Mouse (Mus musculus) intestine, postnatal 0 days (tissue): ENCODE measurements around the gene Camta1. TPM values are rescaled to one million over a fixed set of nuclear protein-coding genes. Genes with fewer than 3 reads are reported as not detected.

ENCODE experiments used
- ATAC-seq: fragments of 200-750 bp; cut with Nextera tagmentation; 2 replicates; pipeline ENCODE4 v1.8.0; 2017; ENCODE audit warnings: mild to moderate bottlenecking, moderate TSS enrichment, moderate library complexity
- H3K27ac ChIP-seq: fragments of 300-500 bp; sonication (generic); 2 replicates; pipeline ENCODE4 v1.5.1; 2014; ENCODE audit warnings: mild to moderate bottlenecking, low read depth, low read length, moderate library complexity
- H3K27me3 ChIP-seq: fragments of 300-500 bp; sonication (generic); replicated peaks from 2 replicates; pipeline ENCODE4 v1.6.1; 2014; ENCODE audit warnings: low read length, mixed read lengths; ENCODE audit not compliant: control insufficient read depth, insufficient read depth
- H3K36me3 ChIP-seq: fragments of 300-500 bp; sonication (generic); 2 replicates; pipeline ENCODE4 v1.6.1; 2014; ENCODE audit warnings: mild to moderate bottlenecking, moderate library complexity; ENCODE audit not compliant: control insufficient read depth, insufficient read depth
- H3K4me1 ChIP-seq: fragments of 300-500 bp; sonication (generic); replicated peaks from 2 replicates; pipeline ENCODE4 v1.6.1; 2014; ENCODE audit warnings: antibody characterized with exemption, low read length, mixed read lengths; ENCODE audit not compliant: control insufficient read depth, insufficient read depth
- H3K4me2 ChIP-seq: fragments of 300-500 bp; sonication (generic); replicated peaks from 2 replicates; pipeline ENCODE4 v1.6.1; 2014; ENCODE audit warnings: low read depth, mild to moderate bottlenecking, moderate library complexity
- H3K4me3 ChIP-seq: fragments of 300-500 bp; sonication (generic); 2 replicates; pipeline ENCODE4 v1.5.1; 2014; ENCODE audit warnings: low read depth, low read length
- H3K9ac ChIP-seq: fragments of 300-500 bp; sonication (generic); 2 replicates; pipeline ENCODE4 v1.6.1; 2014; ENCODE audit warnings: mild to moderate bottlenecking, low read depth, low read length
- H3K9me3 ChIP-seq: fragments of 300-500 bp; sonication (generic); 2 replicates; pipeline ENCODE4 v1.6.1; 2016; ENCODE audit warnings: mixed run types; ENCODE audit not compliant: control insufficient read depth
- CTCF ChIP-seq: sonication (generic); IDR thresholded peaks from 2 replicates; pipeline ENCODE4 v1.5.1; 2016; ENCODE audit warnings: low read depth, mild to moderate bottlenecking, control low read depth, antibody characterized with exemption, moderate library complexity
- WGBS: fragments of 180-500 bp; shearing (Covaris S2); extraction: QIAGEN DNeasy Blood & Tissue Kit; methylation state at CpG from one replicate; pipeline ENCODE4 v1.1.7; 2014; 5-methylcytosine and 5-hydroxymethylcytosine counted together
- polyA plus RNA-seq: library from polyadenylated mRNA; unstranded; fragments of >200 nt; fragmentation: Nextera tagmentation; extraction: Ambion mirVana; gene quantifications from 2 replicates; pipeline ENCODE4 v1.2.1, GENCODE M21; 2015

Camta1 gene
- polyA plus RNA-seq, 1 experiment from 2014 or later: 54.1 TPM

- Histone ChIP-seq H3K4me1 (no peaks in the 10 kb centered on the region), H3K36me3 (no peaks in the 10 kb centered on the region), H3K9me3 (no peaks in the 10 kb centered on the region), H3K27ac (no peak overlapping the region), H3K27me3 (no peaks in the 10 kb centered on the region), H3K4me3 (no peak overlapping the region), H3K9ac (no peak overlapping the region), H3K4me2 (no peak overlapping the region)
- WGBS: 23% methylated on average over 11 of the region's 11 CpGs
- no peak for ATAC-seq
- TF ChIP-seq CTCF: no peak
Measured at GRCm38 (mm10) chr4:151337543-151337942, 524.1 kb downstream of the Camta1 start.

- Histone ChIP-seq H3K9ac (no peak overlapping the region), H3K4me3 (no peak overlapping the region), H3K9me3 (no peaks in the 10 kb centered on the region), H3K4me1 (no peaks in the 10 kb centered on the region), H3K36me3 (no peaks in the 10 kb centered on the region), H3K27me3 (no peaks in the 10 kb centered on the region), H3K27ac (no peak overlapping the region), H3K4me2 (no peak overlapping the region)
- ATAC-seq: no peak
- TF ChIP-seq CTCF: no peak
- 81% methylated on average over 13 of the region's 13 CpGs for WGBS
Measured at GRCm38 (mm10) chr4:151336413-151336812, 525.3 kb downstream of the Camta1 start.

GRCm38 (mm10) chr4:151334951-151335742 lies 526.5 kb downstream of the Camta1 start:
- Histone ChIP-seq H3K9me3 (no peaks in the 10 kb centered on the region), H3K4me2 (no peak overlapping the region), H3K4me3 (no peak overlapping the region), H3K27me3 (no peaks in the 10 kb centered on the region), H3K36me3 (no peaks in the 10 kb centered on the region), H3K27ac (no peak overlapping the region), H3K9ac (no peak overlapping the region), H3K4me1 (no peaks in the 10 kb centered on the region)
- peak; percentile 92 for TF ChIP-seq CTCF
- WGBS: 40% methylated on average over 23 of the region's 23 CpGs
- ATAC-seq: no peak

GRCm38 (mm10) chr4:151332074-151332849 lies 529.4 kb downstream of the Camta1 start:
- H3K36me3 ChIP-seq: no peaks in the 10 kb centered on the region
- ATAC-seq: no peak
- H3K4me2 ChIP-seq: no peak overlapping the region
- H3K27ac ChIP-seq: no peak overlapping the region
- H3K4me3 ChIP-seq: no peak overlapping the region
- no peaks in the 10 kb centered on the region for H3K9me3 ChIP-seq
- no peak overlapping the region for H3K9ac ChIP-seq
- H3K27me3 ChIP-seq: no peaks in the 10 kb centered on the region
- no peaks in the 10 kb centered on the region for H3K4me1 ChIP-seq
- no peak for TF ChIP-seq CTCF
- WGBS: 81% methylated on average over 19 of the region's 19 CpGs

GRCm38 (mm10) chr4:151330983-151331382 lies 530.7 kb downstream of the Camta1 start:
- Histone ChIP-seq H3K27me3 (no peaks in the 10 kb centered on the region), H3K9ac (no peak overlapping the region), H3K27ac (no peak overlapping the region), H3K9me3 (no peaks in the 10 kb centered on the region), H3K4me3 (no peak overlapping the region), H3K4me2 (no peak overlapping the region), H3K36me3 (no peaks in the 10 kb centered on the region), H3K4me1 (no peaks in the 10 kb centered on the region)
- TF ChIP-seq CTCF: peak; percentile 50
- ATAC-seq: no peak
- WGBS: 61% methylated on average over 8 of the region's 8 CpGs

GRCm38 (mm10) chr4:151328071-151328470 lies 533.6 kb downstream of the Camta1 start:
- Histone ChIP-seq H3K9me3 (no peaks in the 10 kb centered on the region), H3K4me2 (no peak overlapping the region), H3K4me1 (no peaks in the 10 kb centered on the region), H3K27me3 (no peaks in the 10 kb centered on the region), H3K36me3 (no peaks in the 10 kb centered on the region), H3K9ac (no peak overlapping the region), H3K4me3 (no peak overlapping the region), H3K27ac (no peak overlapping the region)
- 69% methylated on average over 6 of the region's 6 CpGs for WGBS
- ATAC-seq: no peak
- TF ChIP-seq CTCF: no peak
